Mouse (Mus musculus) hematopoietic multipotent progenitor cell, adult 10-12 weeks (in vitro differentiated cells): Measurements from ENCODE around the gene Phf12. TPM values are rescaled to one million over a fixed set of nuclear protein-coding genes. Genes with fewer than 3 reads are reported as not detected.

Experiments
- polyA plus RNA-seq: library from polyadenylated mRNA; stranded (reverse); fragments of >175 nt; gene quantifications from 2 replicates; pipeline ENCODE4 v1.2.3, GENCODE M21; 2012; ENCODE audit warnings: low replicate concordance

Phf12 gene
- polyA plus RNA-seq, result 181 and 347 TPM in 2 replicates

DNA sequence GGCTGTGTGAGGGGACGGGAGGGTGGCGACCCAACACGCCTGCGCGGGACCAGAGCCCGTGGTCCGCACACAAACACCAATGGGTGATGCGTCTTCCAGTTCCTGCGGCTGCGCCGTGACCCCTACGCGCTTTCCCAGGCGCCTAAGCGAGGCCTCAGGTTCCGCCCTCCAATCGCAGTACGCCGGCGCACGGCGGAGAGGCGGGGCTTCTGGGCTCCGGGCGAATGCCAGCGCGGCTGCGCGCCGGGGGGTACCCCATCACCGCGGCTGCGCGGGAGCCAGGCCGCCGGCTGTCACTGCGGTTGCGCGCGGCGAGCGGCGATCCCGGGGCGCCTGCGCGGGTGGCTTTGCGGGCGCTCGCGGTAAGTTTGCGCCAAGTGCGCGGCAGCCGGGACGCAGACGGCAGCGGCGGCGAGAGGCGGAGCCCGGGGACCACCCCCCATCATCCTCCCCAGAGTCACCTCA is at the start of gene Phf12:
Gene Phf12 (plus strand): TSS at position 314 of the 465 bp plus-strand sequence.

DNA sequence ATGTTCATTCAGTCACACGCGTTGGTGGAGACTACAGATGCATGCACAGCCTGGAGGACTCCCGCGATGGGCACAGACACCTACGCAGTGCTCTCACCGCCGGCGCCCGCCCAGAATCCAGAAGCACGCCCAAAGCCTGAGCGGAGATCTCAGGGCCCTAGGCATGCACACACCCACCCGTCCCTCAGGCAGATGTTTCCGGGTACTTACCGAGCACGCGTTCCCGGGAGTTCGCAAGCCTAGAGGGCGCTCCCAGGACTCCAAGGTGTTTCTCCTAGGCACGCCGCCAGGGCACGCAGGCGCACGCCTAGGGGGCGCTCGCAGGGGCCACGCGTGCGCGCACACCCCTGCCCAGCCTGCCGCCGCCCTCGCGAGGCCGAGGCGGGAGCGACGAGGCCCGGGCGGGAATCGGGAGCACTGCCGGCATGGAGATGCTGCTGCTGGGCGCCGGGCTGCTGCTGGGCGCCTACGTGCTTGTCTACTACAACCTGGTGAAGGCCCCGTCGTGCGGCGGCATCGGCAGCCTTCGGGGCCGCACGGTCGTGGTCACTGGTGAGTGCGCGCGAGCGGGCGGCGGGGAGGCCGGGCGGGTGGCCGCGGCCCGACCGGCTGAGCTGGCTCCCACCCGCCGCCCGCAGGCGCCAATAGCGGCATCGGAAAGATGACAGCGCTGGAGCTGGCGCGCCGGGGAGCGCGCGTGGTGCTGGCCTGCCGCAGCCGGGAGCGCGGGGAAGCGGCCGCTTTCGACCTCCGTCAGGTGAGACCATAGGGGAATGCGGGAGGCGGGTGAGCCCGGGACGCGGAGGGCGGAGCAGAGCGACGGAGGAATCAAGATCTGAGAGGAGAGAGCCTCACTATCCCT is 49.6 kb downstream of the Phf12 start, which contains the start of gene Dhrs13:
Gene Dhrs13 (plus strand): TSS at position 334 of the 862 bp plus-strand sequence.

DNA sequence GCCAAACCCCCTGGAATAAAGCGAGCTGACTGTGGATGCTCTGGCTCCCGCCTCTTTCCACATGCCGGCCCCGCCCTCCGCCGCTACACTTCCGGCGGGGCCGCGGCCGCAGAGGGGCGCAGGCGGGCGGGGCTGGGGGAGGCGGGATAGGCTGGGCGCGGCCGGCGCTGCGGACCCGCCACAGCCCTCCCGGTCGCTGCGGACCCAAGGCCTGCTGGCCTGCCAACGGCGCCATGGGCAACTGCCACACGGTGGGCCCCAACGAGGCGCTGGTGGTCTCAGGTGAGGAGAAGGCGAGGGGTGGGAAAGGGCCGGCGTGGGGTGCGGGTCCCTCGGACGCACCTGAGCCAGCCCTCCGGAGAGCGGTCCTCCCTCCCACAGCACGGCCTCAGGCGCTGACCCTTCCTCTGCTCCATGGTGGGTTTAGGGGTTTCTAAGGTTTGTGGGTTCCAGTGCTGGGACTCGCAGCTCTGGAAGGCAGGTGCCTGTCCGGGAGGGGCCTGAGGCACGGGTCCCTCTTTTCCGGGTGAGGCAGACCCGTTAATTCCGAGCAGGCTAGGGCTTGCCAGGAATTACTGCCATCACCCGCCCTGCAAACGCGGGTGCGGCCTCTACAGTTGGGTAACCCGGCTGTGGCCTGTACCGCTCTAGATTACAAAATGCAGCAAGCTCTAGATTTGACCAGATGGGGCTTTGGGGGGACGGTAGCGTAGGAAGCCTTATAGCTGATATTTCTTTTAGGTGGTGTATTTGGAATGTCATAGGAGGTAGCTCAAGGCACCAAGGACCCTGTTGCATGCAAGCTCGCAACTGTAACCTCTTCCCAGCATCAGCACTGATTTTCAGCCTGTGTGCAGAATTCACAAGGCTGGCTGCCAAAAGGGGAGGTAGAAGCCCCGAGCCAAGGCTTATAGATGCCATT is 55.5 kb downstream of the Phf12 start, which contains the start of gene Flot2:
Gene Flot2 (plus strand): TSS at position 101 of the 922 bp plus-strand sequence.

Other genes starting within 250 kb of the Phf12 start
- gene Myo18a, start 219.5 kb upstream of the Phf12 start, polyA plus RNA-seq, result 55.5 and 72.9 TPM in 2 replicates
- not detected in 2 replicates for gene Gm10277, start 195.0 kb upstream of the Phf12 start, polyA plus RNA-seq
- not detected in 2 replicates for gene Pipox, start 88.7 kb upstream of the Phf12 start, polyA plus RNA-seq
- gene Sez6, start 52.0 kb upstream of the Phf12 start, polyA plus RNA-seq, result not detected in 2 replicates
- gene Dhrs13, start 49.5 kb downstream of the Phf12 start, polyA plus RNA-seq, result 1.5 and 3.2 TPM in 2 replicates
- 28.2 and 40.1 TPM in 2 replicates for gene Flot2, start 55.2 kb downstream of the Phf12 start, polyA plus RNA-seq
- 4.2 and 6.0 TPM in 2 replicates for gene Eral1, start 97.6 kb downstream of the Phf12 start, polyA plus RNA-seq
- 34.4 and 71.5 TPM in 2 replicates for gene Fam222b, start 111.9 kb downstream of the Phf12 start, polyA plus RNA-seq
- 21.7 and 48.0 TPM in 2 replicates for gene Traf4, start 182.8 kb downstream of the Phf12 start, polyA plus RNA-seq
- 10.0 and 12.8 TPM in 2 replicates for gene Nek8, start 193.9 kb downstream of the Phf12 start, polyA plus RNA-seq
- 27.8 and 37.9 TPM in 2 replicates for gene Tlcd1, start 194.0 kb downstream of the Phf12 start, polyA plus RNA-seq
- 197 and 2,234 TPM in 2 replicates for gene Rpl23a, start 200.8 kb downstream of the Phf12 start, polyA plus RNA-seq
- gene Rab34, start 205.7 kb downstream of the Phf12 start, polyA plus RNA-seq, result 7.2 and 11.3 TPM in 2 replicates
- gene Proca1, start 210.6 kb downstream of the Phf12 start, polyA plus RNA-seq, result 0.20 TPM in 1 of 2 replicates, not detected in the other